Mouse (Mus musculus) forebrain, embryonic 11.5 days (tissue): ENCODE measurements around the gene Specc1l. TPM values are rescaled to one million over a fixed set of nuclear protein-coding genes. Genes with fewer than 3 reads are reported as not detected.

Experiments used
- ATAC-seq: fragments of 200-750 bp; cut with Nextera tagmentation; replicated peaks from 2 replicates; pipeline ENCODE4 v1.8.0; 2017; ENCODE audit warnings: moderate TSS enrichment; ENCODE audit not compliant: low FRiP score
- DNase-seq: peaks from one replicate; pipeline ENCODE4 v3.0.0-alpha.2; 2017; ENCODE audit warnings: low spot score
- H3K27ac ChIP-seq: fragments of 300-500 bp; sonication (generic); 2 replicates; pipeline ENCODE4 v1.5.1; 2014; ENCODE audit warnings: low read depth, low read length
- H3K27me3 ChIP-seq: fragments of 300-500 bp; sonication (generic); 2 replicates; pipeline ENCODE4 v1.6.1; 2014; ENCODE audit warnings: mild to moderate bottlenecking, low read length, mixed read lengths; ENCODE audit not compliant: control insufficient read depth, insufficient read depth
- H3K36me3 ChIP-seq: fragments of 300-500 bp; sonication (generic); 2 replicates; pipeline ENCODE4 v1.6.1; 2014; ENCODE audit warnings: mild to moderate bottlenecking, low read length, moderate library complexity, mixed read lengths; ENCODE audit not compliant: control insufficient read depth, insufficient read depth
- H3K4me1 ChIP-seq: fragments of 300-500 bp; sonication (generic); replicated peaks from 2 replicates; pipeline ENCODE4 v1.6.1; 2014; ENCODE audit warnings: low read length, mixed read lengths; ENCODE audit not compliant: control insufficient read depth, insufficient read depth
- H3K4me2 ChIP-seq: fragments of 300-500 bp; sonication (generic); 2 replicates; pipeline ENCODE4 v1.6.1; 2014; ENCODE audit warnings: low read depth, mild to moderate bottlenecking, low read length, moderate library complexity, mixed read lengths; ENCODE audit not compliant: severe bottlenecking
- H3K4me3 ChIP-seq: fragments of 300-500 bp; sonication (generic); 2 replicates; pipeline ENCODE4 v1.5.1; 2014; ENCODE audit warnings: low read depth, low read length
- H3K9ac ChIP-seq: fragments of 300-500 bp; sonication (generic); 2 replicates; pipeline ENCODE4 v1.6.1; 2014; ENCODE audit warnings: low read length
- H3K9me3 ChIP-seq: fragments of 300-500 bp; sonication (generic); 2 replicates; pipeline ENCODE4 v1.6.1; 2016; ENCODE audit warnings: low read length, mixed read lengths; ENCODE audit not compliant: control insufficient read depth
- WGBS: fragments of 180-500 bp; shearing (Covaris S2); extraction: QIAGEN DNeasy Blood & Tissue Kit; methylation state at CpG from one replicate; pipeline ENCODE4 v1.1.7; 2014; 5-methylcytosine and 5-hydroxymethylcytosine counted together
- polyA plus RNA-seq: library from polyadenylated mRNA; unstranded; fragments of >200 nt; fragmentation: Nextera tagmentation; extraction: Ambion mirVana; gene quantifications from 2 replicates; pipeline ENCODE4 v1.2.1, GENCODE M21; 2014

Gene Specc1l
- polyA plus RNA-seq, 1 experiment from 2014 or later = 29.0 TPM

GRCm38 (mm10) chr10:75251011-75251410 lies 39.1 kb downstream of the Specc1l start:
- no peaks in the 10 kb centered on the region for H3K27me3 ChIP-seq
- no peaks in the 10 kb centered on the region for H3K4me1 ChIP-seq
- no peak overlapping the region for H3K4me2 ChIP-seq
- WGBS = 80% methylated on average over 2 of the region's 2 CpGs
- ATAC-seq (no peak), DNase-seq (no peak)
- no peak overlapping the region for H3K27ac ChIP-seq
- no peaks in the 10 kb centered on the region; the same call in 1 of the 2 replicates for H3K36me3 ChIP-seq
- H3K9me3 ChIP-seq = no peaks in the 10 kb centered on the region
- H3K4me3 ChIP-seq = no peak overlapping the region
- H3K9ac ChIP-seq = no peak overlapping the region

DNA sequence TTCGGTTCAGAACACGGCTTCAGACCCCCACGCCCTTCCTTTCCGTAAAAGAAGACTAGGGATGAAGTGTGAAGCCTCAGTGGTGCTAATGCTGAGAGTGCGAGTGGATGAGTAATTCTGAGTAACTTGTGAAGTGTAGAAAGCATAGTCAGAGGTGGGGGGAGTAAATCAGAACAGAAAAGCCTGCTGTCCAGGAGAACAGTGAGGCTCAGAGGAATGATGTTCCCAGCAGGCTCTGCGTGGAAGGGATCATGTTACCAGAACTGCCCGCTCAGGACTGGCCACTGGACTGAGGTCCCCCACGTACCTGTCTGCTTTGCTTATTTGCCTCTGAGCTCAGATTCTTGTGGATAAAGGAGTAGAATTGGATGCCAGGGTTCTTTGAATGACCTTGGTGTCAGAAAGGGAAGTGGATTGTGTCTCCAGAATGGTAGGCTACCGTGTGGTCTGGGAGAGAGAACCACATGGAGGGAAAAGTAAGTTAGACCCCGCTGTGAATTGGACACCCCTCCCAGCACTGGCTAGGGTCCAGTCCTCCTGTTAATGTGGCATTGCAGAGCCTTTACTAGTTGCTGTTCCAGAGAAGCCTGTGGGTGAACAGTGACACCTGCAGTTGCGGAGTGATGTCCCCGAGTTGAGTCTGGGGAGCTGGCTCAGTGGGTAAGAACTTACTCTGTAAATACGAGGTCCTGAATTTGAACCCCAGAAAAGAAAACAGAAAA lies 40.6 kb downstream of the Specc1l start:
- H3K9ac ChIP-seq = no peak overlapping the region
- no peaks in the 10 kb centered on the region for H3K4me1 ChIP-seq
- DNase-seq (no peak), ATAC-seq (no peak)
- no peaks in the 10 kb centered on the region for H3K9me3 ChIP-seq
- no peak overlapping the region for H3K4me3 ChIP-seq
- H3K27me3 ChIP-seq = no peaks in the 10 kb centered on the region
- no peak overlapping the region for H3K27ac ChIP-seq
- no peak overlapping the region for H3K4me2 ChIP-seq
- H3K36me3 ChIP-seq = no peaks in the 10 kb centered on the region; the same call in 1 of the 2 replicates
- WGBS = 80% methylated on average over 13 of the region's 13 CpGs

- no peak overlapping the region for H3K9ac ChIP-seq
- no peaks in the 10 kb centered on the region for H3K4me1 ChIP-seq
- no peaks in the 10 kb centered on the region for H3K9me3 ChIP-seq
- no peak overlapping the region for H3K27ac ChIP-seq
- no peak overlapping the region for H3K4me2 ChIP-seq
- no peak for ATAC-seq
- 77% methylated on average over 2 of the region's 2 CpGs for WGBS
- H3K4me3 ChIP-seq = no peak overlapping the region
- no peak for DNase-seq
- H3K27me3 ChIP-seq = no peaks in the 10 kb centered on the region
- peaks cover 2% of the 10 kb centered on the region; the same call in 1 of the 2 replicates for H3K36me3 ChIP-seq
These were observed 43.2 kb downstream of the Specc1l start for GRCm38 (mm10) chr10:75255091-75255490.

DNA sequence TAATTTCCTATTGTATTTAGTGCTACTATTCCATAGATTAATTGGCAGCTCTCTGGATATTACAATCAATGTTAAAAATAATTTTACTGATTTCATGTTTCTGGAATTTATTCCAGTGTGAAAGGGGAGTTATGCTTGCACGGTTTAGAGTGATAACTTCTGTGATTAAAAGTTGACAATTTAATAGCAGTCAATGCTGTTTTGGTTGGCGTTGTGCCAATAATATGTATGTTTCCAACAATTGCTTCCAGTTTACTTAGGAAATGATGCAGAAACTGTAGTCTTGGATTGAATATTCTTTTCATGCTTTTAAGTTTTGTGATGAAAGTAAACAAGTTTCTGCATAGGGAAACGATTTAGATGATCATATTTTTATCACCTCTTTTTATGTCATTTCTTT lies 45.5 kb downstream of the Specc1l start:
- H3K27me3 ChIP-seq = no peaks in the 10 kb centered on the region
- H3K4me1 ChIP-seq = no peaks in the 10 kb centered on the region
- H3K36me3 ChIP-seq = peaks cover 2% of the 10 kb centered on the region; the same call in 1 of the 2 replicates
- no peaks in the 10 kb centered on the region for H3K9me3 ChIP-seq
- no peak overlapping the region for H3K27ac ChIP-seq
- H3K4me2 ChIP-seq = no peak overlapping the region
- H3K4me3 ChIP-seq = no peak overlapping the region
- 84% methylated on average over 3 of the region's 3 CpGs for WGBS
- ATAC-seq (no peak), DNase-seq (no peak)
- H3K9ac ChIP-seq = no peak overlapping the region

DNA sequence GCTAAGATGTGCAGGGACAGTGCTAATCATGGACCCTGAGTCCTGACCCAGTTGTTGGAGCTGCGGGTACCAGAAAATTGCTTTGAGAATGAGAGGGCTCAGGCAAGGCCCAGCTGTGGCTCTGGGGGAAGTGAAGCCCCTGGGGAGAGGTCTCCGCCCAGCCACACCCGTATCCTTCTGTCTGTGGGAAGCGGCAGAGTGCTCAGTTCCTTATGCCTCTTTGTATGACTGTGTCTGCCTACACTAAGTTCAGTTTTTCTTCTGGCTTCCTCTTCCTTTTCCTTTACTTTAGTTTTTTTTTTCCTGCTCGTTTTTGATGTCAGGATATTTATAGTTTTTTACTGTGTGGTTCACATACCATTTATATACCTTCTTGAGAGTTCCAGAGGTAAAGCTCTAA lies 46.4 kb downstream of the Specc1l start:
- Histone ChIP-seq H3K27ac (no peak overlapping the region), H3K4me3 (no peak overlapping the region), H3K27me3 (no peaks in the 10 kb centered on the region), H3K9me3 (no peaks in the 10 kb centered on the region), H3K4me2 (no peak overlapping the region), H3K4me1 (no peaks in the 10 kb centered on the region), H3K36me3 (peaks cover 7% of the 10 kb centered on the region; the same call in 1 of the 2 replicates), H3K9ac (no peak overlapping the region)
- 83% methylated on average over 5 of the region's 5 CpGs for WGBS
- DNase-seq = no peak
- no peak for ATAC-seq

- WGBS = 98% methylated on average over 5 of the region's 5 CpGs
- H3K4me2 ChIP-seq = no peak overlapping the region
- no peak for ATAC-seq
- no peaks in the 10 kb centered on the region for H3K4me1 ChIP-seq
- no peak overlapping the region for H3K9ac ChIP-seq
- peaks cover 15% of the 10 kb centered on the region for H3K36me3 ChIP-seq
- no peaks in the 10 kb centered on the region for H3K9me3 ChIP-seq
- no peak for DNase-seq
- H3K27me3 ChIP-seq = no peaks in the 10 kb centered on the region
- H3K4me3 ChIP-seq = no peak overlapping the region
- H3K27ac ChIP-seq = no peak overlapping the region
These were observed 49.4 kb downstream of the Specc1l start for GRCm38 (mm10) chr10:75261268-75261667.

- Histone ChIP-seq H3K36me3 (peaks cover 13% of the 10 kb centered on the region), H3K4me1 (no peaks in the 10 kb centered on the region)
- 85% methylated on average over 3 of the region's 3 CpGs for WGBS
These were observed 53.2 kb downstream of the Specc1l start for GRCm38 (mm10) chr10:75264993-75265555.

DNA sequence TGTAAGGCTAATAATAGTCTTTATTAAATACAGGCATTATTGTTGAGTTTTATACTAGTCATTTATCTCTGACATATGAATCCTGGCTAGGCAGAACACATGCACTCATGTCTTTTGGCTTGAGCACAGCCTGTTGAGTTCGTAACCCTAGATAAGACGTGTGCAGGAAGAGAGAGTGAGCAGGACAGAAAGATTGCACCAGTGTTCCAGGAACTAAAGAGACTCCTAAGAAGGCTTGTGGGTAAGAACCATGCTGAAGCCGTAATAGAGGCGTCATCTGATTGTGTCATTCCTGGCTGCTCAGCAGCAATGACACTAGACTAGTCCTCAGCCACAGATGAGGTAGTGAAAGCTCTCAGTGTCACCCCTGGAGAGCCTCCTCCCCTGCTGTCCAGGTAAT lies 61.1 kb downstream of the Specc1l start:
- Histone ChIP-seq H3K9me3 (no peaks in the 10 kb centered on the region), H3K27me3 (no peaks in the 10 kb centered on the region), H3K4me3 (no peak overlapping the region), H3K4me2 (no peak overlapping the region), H3K27ac (no peak overlapping the region), H3K36me3 (no peaks in the 10 kb centered on the region; the same call in 1 of the 2 replicates), H3K4me1 (no peaks in the 10 kb centered on the region), H3K9ac (no peak overlapping the region)
- ATAC-seq (no peak), DNase-seq (no peak)
- WGBS = 95% methylated on average over 4 of the region's 4 CpGs

More at GRCm38 (mm10) chr10:75264993-75265555, 53.2 kb downstream of the Specc1l start:
- H3K4me2 ChIP-seq = no peak overlapping the region
- H3K9me3 ChIP-seq = no peaks in the 10 kb centered on the region
- no peaks in the 10 kb centered on the region for H3K27me3 ChIP-seq
- ATAC-seq (no peak), DNase-seq (no peak)
- H3K27ac ChIP-seq = no peak overlapping the region
- no peak overlapping the region for H3K9ac ChIP-seq
- H3K4me3 ChIP-seq = no peak overlapping the region
